Mouse (Mus musculus) megakaryocyte progenitor cell, adult 5-6 weeks (primary cell): Measurements from ENCODE around the gene Timeless. TPM values are rescaled to one million over a fixed set of nuclear protein-coding genes. Genes with fewer than 3 reads are reported as not detected.
"Not testable (repeated sequence)": the region's sequence is repeated elsewhere in the genome, so short reads cannot be mapped to it uniquely, and the experiment has no call there.

ENCODE experiments used
- ATAC-seq: replicated peaks from 2 replicates; pipeline ENCODE4 v1.8.0; 2016; ENCODE audit warnings: mild to moderate bottlenecking, moderate TSS enrichment, inconsistent platforms; ENCODE audit not compliant: poor library complexity
- total RNA-seq, 2 experiments: library from RNA; stranded (forward) in 1 of 2; stranded (reverse) in 1 of 2; fragments of 157-497, 149-512 nt in 1 of 2; fragments of 200-1000 nt in 1 of 2; gene quantifications; 2 replicates each; pipeline versions ENCODE4 v1.2.3 to v1.2.4; 2015 to 2017

The Timeless gene
- 23.7 and 33.8 TPM in 2 replicates for total RNA-seq (2015)
- 70.4 and 86.5 TPM in 2 replicates for total RNA-seq (2017)

DNA sequence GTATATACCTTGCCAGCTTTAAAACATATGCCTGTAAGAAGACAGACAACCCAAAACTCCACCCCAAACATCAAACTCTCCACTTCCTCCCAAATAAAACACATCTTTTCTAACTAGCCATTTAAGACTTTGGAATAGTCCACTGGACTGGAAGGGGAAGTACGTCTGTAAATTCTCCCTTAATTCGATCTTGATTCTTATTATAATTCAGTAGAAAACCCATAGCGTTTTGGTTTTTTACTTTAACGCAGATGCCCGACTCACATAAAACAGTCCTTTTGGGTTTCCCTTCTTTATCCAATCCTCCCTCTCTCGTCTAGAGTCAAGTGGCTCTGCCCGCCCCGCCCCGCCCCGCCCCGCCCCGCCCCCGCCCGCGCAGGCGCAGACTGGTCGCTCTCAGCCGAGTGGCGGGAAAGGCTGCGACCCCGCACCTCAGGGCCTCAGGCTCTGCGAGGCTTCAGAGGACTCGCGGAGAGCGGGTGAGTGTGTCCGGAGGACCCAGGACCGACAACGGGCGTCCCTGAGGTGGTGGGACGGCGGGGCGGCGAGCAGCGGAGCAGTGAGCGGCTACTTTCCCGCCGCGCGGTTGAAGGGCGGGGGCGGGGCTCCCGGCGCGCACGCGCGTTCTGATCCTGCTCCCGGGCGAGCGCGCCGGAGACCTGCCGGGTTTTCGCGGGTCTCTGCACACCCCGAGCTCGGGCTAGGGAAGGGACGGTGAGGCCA is at the start of gene Timeless:
Gene Timeless, plus strand, starts transcription at position 369 of the 723 bp plus-strand sequence.
- ATAC-seq = peak; percentile 42

DNA sequence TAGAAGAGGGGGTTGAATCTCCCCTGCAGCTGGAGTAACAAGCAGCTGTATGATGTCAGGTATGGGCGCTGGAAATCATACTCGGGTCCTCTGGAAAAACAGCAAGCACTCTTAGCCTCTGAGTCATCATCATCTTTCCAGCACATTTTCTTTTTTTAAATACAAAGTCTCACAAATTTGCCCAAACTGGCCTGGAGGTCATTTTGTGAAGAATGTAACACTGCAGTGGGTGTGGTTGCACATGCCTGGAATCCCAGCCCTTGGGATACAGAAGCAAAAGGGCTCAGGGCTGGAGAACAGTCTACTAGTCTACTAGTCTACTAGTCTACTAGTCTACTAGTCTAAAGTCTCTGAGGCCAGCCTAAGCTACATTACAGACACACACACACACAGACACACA is 47.6 kb upstream of the Timeless start:
- ATAC-seq = no peak

DNA sequence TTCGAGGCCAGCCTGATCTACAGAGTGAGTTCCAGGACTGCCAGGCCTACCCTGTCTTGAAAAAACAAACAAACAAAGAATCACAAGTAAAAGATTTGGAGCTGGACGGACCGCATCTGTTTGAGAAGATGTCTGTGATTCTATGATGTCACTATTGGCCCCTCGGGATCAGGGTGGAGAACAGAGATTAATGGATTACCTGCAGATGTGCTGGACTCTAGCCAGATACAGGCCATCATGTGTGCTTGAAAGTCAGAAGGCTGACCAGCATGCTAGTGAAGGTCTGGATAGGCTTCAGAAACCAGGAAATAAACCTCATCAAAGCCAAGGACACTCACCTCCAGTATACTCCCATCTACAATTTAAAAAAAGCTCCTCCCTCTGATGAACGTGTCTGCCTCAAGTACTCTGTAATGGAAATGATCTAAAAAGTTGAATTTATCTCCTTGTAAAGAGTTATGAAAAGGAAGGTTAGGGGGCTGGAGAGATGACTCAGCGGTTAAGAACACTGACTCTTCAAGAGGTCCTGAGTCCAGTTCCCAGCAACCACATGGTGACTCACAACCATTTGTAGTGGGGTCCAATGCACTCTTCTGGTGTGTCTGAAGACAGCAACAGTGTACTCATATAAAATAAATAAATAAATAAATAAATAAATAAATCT is 46.5 kb upstream of the Timeless start:
- ATAC-seq = no peak

DNA sequence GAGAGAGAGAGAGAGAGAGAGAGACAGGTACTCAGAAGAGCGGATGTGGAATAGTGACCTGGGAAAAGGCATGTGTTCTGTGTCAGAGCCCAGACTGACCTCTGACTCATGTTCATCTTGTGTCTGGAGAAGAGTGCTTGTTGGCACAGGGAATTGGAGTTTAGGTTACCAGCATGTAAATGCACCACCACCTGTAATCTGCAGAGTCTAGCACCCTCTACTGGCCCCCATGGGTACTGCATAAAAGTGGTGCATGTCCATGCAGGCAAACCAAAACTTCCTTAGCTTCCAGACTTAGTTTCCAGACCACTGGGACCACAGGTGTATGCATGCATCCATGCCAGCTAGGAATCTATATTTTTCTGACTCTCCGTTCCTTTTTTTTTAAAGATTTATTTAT is 45.9 kb upstream of the Timeless start:
- peak; percentile 92 for ATAC-seq

DNA sequence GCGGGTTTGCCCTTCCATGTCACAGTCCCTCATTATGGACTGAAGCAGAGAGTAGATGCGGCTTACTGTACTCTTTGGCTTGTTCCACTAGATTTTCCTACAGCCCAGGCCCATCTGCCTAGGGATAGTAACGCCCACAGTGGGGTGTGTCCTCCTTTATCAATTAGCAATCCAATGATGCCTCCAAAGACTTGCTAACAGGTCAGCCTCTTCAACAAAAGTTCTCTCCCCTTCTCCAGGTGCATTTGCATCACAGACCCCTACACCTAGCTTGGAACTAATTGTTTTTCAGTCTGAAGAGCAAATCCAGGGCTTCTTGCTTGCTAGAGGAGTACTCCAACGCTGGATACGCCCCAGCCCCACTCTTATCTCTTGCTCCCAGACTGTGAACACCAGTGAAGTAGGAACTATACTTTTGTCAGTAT is 44.7 kb upstream of the Timeless start:
- peak; percentile 67 for ATAC-seq

DNA sequence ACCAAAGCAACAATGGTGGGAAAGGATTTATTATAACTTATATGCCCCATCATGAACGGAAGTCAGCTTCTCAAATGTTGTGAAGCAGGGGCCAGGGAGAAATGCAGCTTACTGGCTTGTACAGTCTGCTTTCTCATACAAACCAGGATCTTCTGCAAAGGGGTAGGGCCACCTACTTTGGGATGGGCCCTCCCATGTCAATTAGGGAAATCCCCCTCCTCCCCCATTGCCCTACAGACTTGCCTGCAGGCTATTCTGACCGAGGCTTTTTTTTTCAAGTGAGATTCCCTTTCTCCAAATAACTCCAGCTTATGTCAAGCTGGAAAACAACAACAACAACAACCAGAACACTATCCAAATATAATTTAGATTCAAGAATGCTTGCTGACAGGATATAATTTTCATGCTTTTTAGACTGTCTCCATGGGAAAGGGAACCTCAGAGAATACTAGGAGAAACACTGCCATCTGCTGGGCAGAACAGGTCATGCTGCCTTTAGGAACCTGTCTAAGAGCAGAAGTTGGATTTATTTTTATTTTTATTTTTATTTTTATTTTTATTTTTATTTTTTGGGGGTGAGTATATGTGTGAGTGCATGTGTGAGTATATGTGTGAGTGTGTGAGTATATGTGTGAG is 43.5 kb upstream of the Timeless start:
- peak; percentile 76 for ATAC-seq

DNA sequence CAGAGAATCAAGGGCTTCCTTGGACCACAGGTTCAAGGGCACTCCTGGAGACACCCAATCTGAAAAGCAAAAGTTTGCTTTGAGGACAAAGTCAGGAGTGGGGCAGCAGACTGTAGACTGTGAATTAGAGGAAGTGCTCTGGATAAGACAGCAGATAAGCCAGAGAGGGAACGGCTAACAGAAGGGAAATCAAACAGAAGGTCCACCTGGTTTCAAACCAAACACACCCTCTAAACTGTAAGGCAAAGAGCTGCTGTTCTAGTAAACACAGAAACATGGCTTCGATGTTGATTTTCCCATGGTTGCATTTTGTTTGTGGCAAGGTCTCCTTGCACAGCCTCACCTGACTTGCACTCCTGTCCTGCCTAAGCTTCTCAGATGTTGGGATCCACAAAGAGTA is 40.4 kb upstream of the Timeless start:
- no peak for ATAC-seq

DNA sequence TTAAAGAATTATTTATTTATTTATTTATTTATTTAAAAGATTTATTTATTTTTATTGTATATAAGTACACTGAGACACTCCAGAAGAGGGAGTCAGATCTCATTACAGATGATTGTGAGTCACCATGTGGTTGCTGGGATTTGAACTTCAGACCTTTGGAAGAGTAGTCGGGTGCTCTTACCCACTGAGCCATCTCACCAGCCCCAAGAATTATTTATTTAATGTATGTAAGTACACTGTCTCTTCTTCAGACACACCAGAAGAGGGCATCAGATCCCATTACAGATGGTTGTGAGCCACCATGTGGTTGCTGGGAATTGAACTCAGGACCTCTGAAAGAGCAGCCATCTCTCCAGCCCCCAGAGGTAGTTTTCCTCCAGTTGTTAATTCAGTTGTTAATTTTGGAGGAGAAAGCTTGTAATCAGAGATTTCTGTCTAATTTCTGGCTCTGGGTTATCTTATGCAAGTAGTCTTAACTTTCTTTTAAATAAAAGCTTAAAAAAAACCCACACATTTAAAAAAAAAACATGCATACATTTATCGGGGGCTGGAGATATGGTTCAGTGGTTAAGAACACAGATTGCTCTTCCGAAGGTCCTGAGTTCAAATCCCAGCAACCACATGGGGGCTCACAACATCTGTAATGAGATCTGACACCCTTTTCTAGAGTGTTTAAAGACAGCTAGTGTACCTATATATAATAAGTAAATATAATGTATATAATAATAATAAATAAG is 39.7 kb upstream of the Timeless start:
- ATAC-seq = not testable (repeated sequence)

DNA sequence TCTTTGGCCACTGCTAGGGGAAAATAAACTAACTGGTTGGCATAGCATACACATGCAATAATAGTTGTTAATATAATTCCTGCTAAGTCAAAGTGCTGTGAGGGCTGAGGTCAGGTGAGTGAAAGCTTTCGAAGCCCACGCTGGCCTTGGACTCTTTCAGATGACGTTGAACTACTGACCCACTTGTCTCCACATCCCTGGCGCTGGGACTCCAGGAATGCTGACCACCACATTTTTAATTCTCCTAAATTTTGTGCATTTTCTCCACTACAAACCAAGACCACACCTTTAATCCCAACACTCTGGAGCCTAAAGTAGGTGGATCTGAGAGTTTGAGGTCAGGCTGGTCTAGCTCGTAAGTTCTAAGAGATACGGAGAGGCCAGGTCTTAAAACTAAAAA is 38.8 kb upstream of the Timeless start:
- ATAC-seq = no peak

DNA sequence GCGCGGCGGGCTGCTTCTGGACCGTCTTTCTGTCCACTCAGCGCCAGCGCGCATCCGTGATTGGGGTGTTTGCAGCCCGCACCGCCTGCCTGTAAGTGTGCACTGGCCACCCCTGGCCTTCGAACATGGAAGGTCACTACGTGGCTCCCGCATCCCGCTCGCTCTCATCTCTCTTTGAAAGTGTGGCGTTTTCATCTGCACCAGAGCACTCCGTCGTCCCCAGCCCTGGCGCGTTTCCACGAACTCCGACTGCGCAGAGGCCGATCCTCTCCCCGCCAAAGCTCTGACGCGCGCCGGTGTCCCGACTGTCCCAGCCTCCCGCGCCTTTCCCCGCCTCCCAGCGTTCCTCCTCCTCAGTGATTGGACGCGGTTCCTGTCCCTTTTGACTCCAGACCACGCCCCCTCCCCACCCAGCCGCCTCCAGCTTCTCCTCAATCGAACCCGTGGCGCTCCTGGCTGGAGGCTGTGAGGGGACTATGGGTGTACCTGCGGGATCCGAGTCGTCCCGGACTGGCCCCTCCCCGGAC is 37.8 kb upstream of the Timeless start, which contains the start of gene Gls2:
Gene Gls2, plus strand, starts transcription at position 434 of the 527 bp plus-strand sequence.
- ATAC-seq = peak; percentile 98

DNA sequence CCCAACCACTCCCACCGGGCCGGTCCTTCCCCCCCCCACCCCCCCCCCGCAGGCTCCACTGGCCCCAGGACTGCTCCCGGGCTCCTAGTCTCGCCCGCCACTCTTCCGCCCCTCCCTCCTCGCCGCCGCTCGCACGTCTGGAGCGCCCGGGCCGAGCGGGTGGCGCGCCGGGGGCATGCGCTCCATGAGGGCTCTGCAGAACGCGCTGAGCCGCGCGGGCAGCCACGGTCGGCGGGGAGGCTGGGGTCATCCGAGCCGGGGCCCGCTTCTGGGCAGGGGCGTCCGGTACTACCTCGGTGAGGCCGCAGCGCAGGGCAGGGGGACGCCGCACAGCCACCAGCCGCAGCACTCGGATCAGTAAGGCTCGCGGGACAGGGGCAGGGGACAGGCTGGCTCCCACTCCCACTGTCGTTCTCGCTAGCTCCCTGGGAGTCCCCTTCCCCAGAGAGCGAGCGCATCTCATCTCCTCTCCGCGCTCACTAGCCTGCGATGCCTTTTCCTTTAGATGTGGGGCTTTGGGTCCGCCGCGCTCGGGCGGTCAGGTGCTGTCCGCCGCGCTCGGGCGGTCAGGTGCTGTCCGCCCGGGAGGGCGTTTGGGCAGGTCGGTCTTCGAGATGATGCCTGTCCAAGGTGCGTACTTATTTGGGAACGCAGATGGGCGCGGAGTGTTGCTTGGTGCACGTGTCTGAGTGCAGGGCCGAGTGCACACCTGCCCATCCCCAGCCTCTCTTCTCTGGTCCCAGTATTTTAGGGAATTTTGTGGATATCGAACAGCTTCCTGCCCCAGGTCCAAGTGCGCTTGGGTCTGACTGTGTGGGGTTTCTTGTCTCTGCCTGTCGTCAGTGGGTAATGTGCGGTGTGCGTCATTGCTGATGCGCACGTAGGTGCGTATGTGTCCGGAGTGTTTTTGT is 37.1 kb upstream of the Timeless start:
- peak; percentile 61 for ATAC-seq

DNA sequence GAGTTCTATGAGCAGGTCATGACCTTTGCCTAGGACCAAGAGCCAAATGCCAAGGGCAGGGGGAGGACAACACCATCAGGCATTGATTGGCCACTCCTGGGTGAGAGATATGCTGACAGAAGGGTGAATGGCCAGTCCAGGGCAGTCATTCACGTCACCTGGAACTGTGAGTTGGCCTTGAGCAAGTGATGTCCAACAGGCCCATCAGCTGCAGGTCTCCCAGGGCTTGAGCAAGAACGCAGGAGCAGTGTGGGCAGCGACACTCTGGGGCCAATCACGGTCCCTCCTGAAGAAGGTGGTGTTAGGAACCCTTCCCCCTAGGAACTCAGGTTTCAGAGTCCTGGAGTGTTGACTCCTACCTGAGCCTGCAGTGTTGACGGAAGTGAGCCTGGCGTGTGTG is 30.0 kb upstream of the Timeless start:
- no peak for ATAC-seq

DNA sequence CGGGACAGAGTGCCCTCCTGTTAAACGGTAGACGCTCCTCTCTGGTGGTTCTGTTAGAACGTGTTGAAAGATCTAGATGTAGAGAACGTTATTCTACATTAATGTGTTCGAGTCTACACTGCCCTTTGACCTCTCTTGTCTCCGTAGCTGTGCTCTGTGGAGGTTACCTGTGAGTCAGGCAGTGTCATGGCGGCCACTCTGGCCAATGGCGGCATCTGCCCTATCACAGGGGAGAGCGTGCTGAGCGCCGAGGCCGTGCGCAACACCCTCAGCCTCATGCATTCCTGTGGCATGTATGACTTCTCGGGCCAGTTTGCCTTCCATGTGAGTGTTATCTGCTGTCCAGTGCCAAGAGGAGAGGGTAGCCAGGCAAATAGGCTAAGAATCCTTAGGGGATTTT is 26.9 kb upstream of the Timeless start:
- no peak for ATAC-seq

DNA sequence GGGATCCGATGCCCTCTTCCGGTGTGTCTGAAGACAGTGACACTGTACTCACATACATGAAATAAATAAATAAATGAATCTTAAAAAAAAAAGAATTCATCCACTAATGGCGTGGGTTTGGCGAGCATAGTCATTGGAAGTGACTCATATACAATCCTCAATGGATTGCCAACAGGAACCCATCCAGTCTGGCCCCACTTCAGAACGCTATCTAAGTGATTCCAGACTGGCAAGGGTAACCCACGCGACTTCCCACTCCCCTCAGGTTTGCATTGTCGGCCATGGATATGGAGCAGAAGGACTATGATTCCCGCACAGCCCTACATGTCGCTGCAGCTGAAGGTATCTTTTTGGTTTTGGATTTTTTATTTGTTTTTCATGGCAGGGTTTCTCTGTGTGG is 23.5 kb upstream of the Timeless start:
- no peak for ATAC-seq

DNA sequence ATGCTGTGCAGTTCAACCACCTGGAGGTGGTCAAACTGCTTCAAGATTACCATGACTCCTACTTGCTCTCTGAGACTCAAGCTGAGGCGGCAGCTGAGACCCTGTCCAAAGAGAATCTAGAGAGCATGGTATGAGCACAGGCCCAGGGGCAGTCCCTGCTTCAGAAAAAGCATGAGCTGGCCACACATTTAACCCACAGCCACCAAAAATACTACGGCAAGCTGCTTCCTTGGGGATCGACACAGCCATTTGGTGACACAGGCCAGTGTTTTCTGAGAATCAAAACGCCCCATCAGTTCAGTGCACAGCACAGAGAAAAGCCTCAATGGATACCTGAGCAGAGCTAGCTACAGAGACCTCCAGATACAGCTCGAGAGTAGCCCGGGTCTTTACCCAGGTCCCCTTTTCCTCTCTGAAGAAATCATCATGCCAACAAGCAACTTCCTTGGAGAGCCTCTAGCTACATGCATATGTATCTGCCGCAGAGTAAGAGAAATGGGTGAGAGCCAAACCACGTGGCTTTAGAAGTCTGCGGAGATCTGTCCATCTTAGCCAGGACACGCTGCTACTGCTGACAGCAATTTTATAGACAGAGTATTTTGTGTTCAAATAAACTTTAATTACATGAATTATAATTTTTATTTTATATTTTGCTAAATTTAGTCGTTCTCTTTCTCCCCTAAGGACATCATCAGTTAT is 22.4 kb upstream of the Timeless start:
- ATAC-seq = no peak

DNA sequence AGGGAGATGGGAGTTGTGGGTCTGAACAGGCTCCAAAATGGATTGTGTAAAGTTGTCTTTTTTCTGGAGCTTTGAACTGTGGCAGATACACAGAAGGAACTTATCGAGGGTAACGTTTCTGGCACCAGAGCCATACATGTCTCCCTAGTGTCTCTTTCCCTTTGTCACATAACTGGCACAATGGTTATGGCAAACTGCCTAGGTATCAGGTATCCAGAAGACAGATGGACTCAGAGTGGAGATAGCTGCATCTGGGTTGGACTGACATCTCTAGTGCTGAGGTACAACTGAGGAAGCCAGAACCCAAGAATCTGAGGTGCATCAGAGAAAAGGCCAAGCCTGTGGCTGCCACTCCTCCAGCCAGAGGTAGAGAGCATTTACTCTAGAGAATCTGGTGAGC is 21.7 kb upstream of the Timeless start:
- ATAC-seq = peak; percentile 49

DNA sequence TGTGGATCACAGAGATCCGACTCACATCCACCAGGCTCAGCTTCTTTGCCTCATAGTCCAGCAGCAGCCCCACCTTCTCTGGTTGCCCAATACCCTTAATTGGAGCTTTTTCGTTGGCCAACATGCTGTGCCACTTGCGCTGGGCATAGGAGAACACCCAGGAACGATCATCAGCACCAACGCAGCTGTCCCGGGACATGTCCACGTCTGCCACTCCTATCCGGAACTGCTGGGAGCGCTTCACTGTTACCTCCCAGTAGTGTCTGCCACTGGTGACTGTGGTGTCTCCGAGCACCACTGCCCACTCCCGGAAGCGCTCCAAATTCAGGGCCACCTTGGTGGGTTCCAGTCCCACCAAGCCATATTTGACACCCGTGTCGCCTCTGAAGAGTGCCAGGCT is 20.9 kb upstream of the Timeless start:
- ATAC-seq = peak; percentile 21

DNA sequence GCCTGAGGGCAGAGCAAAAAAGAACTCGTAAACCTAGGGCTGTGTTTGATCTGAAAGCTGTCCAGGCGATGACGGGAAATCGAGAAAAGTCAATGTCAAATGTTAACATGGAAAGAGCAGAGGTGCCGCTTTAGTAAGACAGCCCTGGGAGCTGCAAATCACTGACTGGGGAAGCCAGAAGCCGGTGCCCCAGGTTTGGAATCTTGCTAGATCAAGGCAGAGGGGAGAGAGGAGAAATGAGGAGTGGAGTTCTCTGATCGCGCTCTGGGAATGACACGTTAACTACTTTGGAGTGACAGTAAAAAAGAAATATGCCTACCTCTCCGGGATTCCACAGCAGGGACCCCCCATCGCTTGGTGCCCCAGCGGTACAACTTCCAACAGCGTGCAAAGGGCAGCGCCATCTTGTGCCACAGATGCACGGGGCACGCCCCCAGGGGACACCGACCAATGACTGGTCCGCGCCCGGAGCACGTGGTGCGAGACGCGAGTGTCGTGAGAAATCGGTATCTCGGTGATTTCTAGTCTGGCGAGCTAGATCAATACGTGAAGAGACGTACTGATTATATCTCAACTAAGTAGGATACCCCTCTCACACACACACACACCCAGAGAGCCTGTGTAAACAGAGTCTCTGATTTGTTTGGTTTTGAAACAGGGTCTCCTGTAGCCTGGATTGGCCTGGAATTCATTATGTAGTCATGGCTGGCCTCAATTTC is 20.3 kb upstream of the Timeless start, which contains the start of gene Spryd4:
Gene Spryd4, minus strand, starts transcription at position 418 of the 719 bp plus-strand sequence.
- ATAC-seq = peak; percentile 83

DNA sequence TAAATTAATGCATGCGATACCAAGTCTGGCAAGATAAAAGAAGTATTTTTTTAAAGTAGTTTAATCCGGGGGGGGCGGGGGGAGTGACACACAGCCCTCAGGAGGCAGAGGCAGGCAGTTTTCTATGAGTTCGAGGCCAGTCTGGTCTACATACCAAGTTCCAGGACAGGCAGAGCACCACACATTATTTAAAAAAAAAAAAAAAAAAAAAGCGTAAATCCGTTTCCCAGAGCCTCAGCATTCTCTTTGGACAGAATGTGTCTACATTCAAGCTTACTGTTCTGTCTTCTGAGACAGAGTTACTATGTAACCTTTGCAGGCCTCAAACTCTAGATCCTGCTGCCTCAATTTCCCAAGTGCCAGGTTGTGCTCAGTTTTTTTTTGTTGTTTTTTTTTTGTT is 19.7 kb upstream of the Timeless start:
- no peak for ATAC-seq
